Mouse (Mus musculus) bone marrow macrophage, adult 2 months (primary cell): ENCODE measurements around the gene Tedc1. TPM values are rescaled to one million over a fixed set of nuclear protein-coding genes. Genes with fewer than 3 reads are reported as not detected.

ENCODE experiments used
- H3K27ac ChIP-seq: 2 replicates; pipeline ENCODE4 v1.5.1; 2012; ENCODE audit warnings: low read depth, low read length; ENCODE audit not compliant: insufficient read depth
- H3K4me1 ChIP-seq: 2 replicates; pipeline ENCODE4 v1.6.1; 2012; ENCODE audit warnings: low read length; ENCODE audit not compliant: control insufficient read depth, insufficient read depth
- H3K4me3 ChIP-seq: 2 replicates; pipeline ENCODE4 v1.5.1; 2012; ENCODE audit warnings: mild to moderate bottlenecking, low read length, moderate library complexity; ENCODE audit not compliant: insufficient read depth
- CTCF ChIP-seq: IDR thresholded peaks from 2 replicates; pipeline ENCODE4 v1.5.1; 2012; ENCODE audit warnings: low read depth, mild to moderate bottlenecking, low read length, moderate library complexity
- POLR2A ChIP-seq: IDR thresholded peaks from 2 replicates; pipeline ENCODE4 v1.6.1; 2012; ENCODE audit warnings: mild to moderate bottlenecking, low read depth, low read length, borderline replicate concordance
- polyA plus RNA-seq: library from polyadenylated mRNA; stranded (reverse); fragments of >200 nt; gene quantifications from 2 replicates; pipeline ENCODE4 v1.2.4, GENCODE M21; 2012; ENCODE audit not compliant: missing spikeins, insufficient read depth, insufficient read length

The Tedc1 gene
- polyA plus RNA-seq, 1 experiment, result 7.1 TPM

DNA sequence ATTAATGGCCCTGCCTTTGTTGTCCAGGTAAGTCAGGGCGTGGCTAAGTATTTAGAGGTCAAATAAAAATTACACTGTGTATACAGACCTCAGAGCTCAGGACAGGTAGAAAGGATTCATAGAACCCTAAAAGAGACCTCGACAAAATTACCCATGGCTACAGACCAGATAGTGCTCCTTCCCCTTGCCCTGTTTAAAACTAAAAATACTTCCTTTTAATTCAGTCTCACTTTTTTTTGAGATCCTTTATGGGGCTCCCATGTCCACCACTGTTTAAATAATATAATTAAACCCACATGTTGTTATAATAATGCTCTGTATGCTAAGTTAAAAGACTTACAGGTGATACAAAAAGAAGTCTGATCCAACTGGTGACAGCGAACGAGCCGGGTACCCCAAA lies 55.6 kb downstream of the Tedc1 start:
- Histone ChIP-seq H3K4me1 (peaks cover 14% of the 10 kb centered on the region), H3K27ac (no peak overlapping the region), H3K4me3 (no peak overlapping the region)
- no peak for TF ChIP-seq CTCF
- TF ChIP-seq POLR2A, result no peak

GRCm38 (mm10) chr12:113212326-113212924 lies 56.2 kb downstream of the Tedc1 start:
- Histone ChIP-seq H3K27ac (no peak overlapping the region), H3K4me1 (peaks cover 15% of the 10 kb centered on the region), H3K4me3 (no peak overlapping the region)
- TF ChIP-seq CTCF (no peak), POLR2A (no peak)

DNA sequence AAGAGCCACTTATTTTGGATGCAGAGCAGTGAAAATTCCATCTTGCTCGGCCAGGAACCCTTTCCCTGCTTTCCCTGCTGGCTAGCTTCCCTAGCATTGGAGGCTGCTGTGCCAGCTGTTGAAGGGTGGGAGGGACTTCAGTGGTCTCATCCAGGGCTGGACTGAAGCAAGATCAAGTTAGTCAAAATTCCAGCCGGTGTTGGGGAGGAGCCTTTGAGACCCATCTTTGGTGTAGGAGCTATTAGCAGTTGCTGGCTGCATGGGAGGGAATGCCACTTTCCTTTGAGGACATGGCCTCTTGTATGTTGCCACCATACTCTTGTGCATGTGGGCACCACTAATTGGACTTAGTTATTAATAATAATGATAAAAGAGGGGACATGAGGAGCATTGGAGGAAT lies 57.0 kb downstream of the Tedc1 start:
- Histone ChIP-seq H3K4me1 (peaks cover 19% of the 10 kb centered on the region), H3K27ac (no peak overlapping the region), H3K4me3 (no peak overlapping the region)
- no peak for TF ChIP-seq POLR2A
- no peak for TF ChIP-seq CTCF

DNA sequence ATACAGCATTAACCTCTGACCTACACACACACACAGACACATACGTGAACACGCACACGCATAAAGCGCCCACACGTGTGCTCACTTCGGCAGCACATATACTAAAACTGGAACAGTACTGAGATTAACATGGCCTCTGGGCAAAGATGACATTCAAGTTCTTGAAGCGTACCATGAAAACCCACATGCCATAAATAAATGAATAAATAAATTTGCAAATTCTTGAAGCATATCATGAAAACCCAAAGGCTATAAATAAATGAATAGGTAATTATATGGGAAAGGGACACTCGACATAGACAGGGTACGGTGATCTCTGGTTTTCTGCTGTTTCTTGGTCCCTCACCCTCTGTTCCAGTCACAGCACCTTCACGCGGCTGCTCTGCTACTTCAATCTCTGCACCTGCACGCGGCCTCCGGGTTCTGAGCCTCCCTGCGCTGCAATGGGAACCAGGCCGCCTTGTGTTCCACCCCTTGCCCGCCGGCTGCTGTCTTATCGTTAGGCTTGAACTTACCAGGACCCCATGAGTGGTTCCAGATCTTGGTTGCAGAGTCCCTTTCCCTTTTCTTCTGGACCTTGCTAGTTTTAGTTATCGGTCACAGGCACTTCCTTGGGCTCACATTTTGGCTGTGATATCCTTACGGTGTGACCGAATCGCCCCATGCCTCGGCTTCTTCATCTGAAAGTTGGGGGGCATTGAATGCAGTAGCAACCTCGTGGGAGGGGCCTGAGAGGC lies 58.0 kb downstream of the Tedc1 start:
- Histone ChIP-seq H3K4me3 (no peak overlapping the region), H3K27ac (no peak overlapping the region), H3K4me1 (peaks cover 19% of the 10 kb centered on the region)
- no peak for TF ChIP-seq POLR2A

DNA sequence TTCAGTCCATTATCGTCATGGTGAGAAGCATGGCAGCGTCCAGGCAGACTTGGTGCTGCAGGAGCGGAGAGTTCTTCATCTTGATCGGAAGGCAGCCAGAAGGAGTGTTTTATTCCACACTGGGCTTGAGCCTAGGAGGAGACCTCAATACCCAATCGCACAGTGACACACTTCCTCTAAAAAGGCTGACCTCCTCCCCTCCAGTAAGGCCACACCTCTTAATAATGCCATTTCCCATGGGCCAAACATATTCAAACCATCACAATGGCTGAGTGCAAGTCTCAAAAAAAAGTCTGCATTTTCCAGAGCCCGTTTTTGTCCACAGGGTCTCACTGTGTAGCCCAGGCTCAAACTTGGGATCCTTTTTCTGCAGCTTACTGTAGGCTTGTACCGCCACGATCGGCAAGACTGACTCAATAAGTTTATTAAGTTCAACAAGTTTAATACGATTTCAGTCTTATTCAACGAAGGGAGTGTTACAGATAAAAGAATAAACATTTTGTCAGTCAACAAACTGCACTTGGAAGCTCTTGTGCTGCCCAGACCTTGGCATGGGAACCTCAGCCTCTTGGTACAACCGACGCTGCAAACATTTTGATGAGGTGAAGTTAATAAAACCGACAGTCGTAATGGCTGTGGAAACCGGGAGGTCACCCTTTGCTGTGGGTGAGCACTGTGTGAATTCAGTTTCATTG lies 58.9 kb downstream of the Tedc1 start:
- H3K4me3 ChIP-seq, result no peak overlapping the region
- H3K27ac ChIP-seq, result no peak overlapping the region
- no peak for TF ChIP-seq CTCF
- no peak for TF ChIP-seq POLR2A
- peaks cover 17% of the 10 kb centered on the region for H3K4me1 ChIP-seq

Other genes starting within 250 kb of the Tedc1 start
- 2.8 and 3.2 TPM in 2 replicates for gene Jag2, start 226.6 kb upstream of the Tedc1 start, polyA plus RNA-seq
- gene Nudt14, start 214.3 kb upstream of the Tedc1 start, polyA plus RNA-seq, result 31.4 and 32.1 TPM in 2 replicates
- 9.0 and 9.9 TPM in 2 replicates for gene Btbd6, start 179.9 kb upstream of the Tedc1 start, polyA plus RNA-seq
- 42.1 and 49.9 TPM in 2 replicates for gene Brf1, start 155.7 kb upstream of the Tedc1 start, polyA plus RNA-seq
- gene Pacs2, start 141.9 kb upstream of the Tedc1 start, polyA plus RNA-seq, result 53.4 and 62.2 TPM in 2 replicates
- not detected in 2 replicates for gene Tex22, start 81.9 kb upstream of the Tedc1 start, polyA plus RNA-seq
- gene Mta1, start 58.1 kb upstream of the Tedc1 start, polyA plus RNA-seq, result 38.9 and 43.0 TPM in 2 replicates
- 1.1 and 2.3 TPM in 2 replicates for gene Crip2, start 16.2 kb upstream of the Tedc1 start, polyA plus RNA-seq
- 582 and 589 TPM in 2 replicates for gene Crip1, start 10.1 kb upstream of the Tedc1 start, polyA plus RNA-seq
- not detected in 2 replicates for gene Tmem121, start 29.5 kb downstream of the Tedc1 start, polyA plus RNA-seq